Mouse (Mus musculus) embryonic facial prominence, embryonic 11.5 days (tissue): ENCODE measurements around the gene Edf1. TPM values are rescaled to one million over a fixed set of nuclear protein-coding genes. Genes with fewer than 3 reads are reported as not detected.

ENCODE experiments used
- ATAC-seq: fragments of 200-750 bp; cut with Nextera tagmentation; replicated peaks from 2 replicates; pipeline ENCODE4 v1.8.0; 2017; ENCODE audit warnings: low read depth; ENCODE audit not compliant: insufficient number of reproducible peaks, low FRiP score, low TSS enrichment
- DNase-seq: peaks from one replicate; pipeline ENCODE4 v3.0.0-alpha.2; 2015; ENCODE audit warnings: low spot score
- H3K27ac ChIP-seq: fragments of 300-500 bp; sonication (generic); replicated peaks from 2 replicates; pipeline ENCODE4 v1.5.1; 2014; ENCODE audit warnings: mild to moderate bottlenecking, low read depth, low read length, control low read depth
- H3K27me3 ChIP-seq: fragments of 300-500 bp; sonication (generic); 2 replicates; pipeline ENCODE4 v1.6.1; 2014; ENCODE audit warnings: mild to moderate bottlenecking, low read length, moderate library complexity, mixed read lengths; ENCODE audit not compliant: control insufficient read depth, insufficient read depth
- H3K36me3 ChIP-seq: fragments of 300-500 bp; sonication (generic); replicated peaks from 2 replicates; pipeline ENCODE4 v1.6.1; 2014; ENCODE audit warnings: low read depth, mild to moderate bottlenecking, low read length, moderate library complexity, mixed read lengths; ENCODE audit not compliant: control insufficient read depth, insufficient read depth
- H3K4me1 ChIP-seq: fragments of 300-500 bp; sonication (generic); 2 replicates; pipeline ENCODE4 v1.6.1; 2014; ENCODE audit warnings: low read length, mixed read lengths; ENCODE audit not compliant: control insufficient read depth, insufficient read depth
- H3K4me2 ChIP-seq: fragments of 300-500 bp; sonication (generic); 2 replicates; pipeline ENCODE4 v1.6.1; 2014; ENCODE audit warnings: low read depth, mild to moderate bottlenecking, control low read depth, low read length, moderate library complexity
- H3K4me3 ChIP-seq: fragments of 300-500 bp; sonication (generic); 2 replicates; pipeline ENCODE4 v1.5.1; 2014; ENCODE audit warnings: low read depth, low read length, control low read depth
- H3K9ac ChIP-seq: fragments of 300-500 bp; sonication (generic); replicated peaks from 2 replicates; pipeline ENCODE4 v1.6.1; 2014; ENCODE audit warnings: mild to moderate bottlenecking, control low read depth, low read length
- H3K9me3 ChIP-seq: fragments of 300-500 bp; sonication (generic); replicated peaks from 2 replicates; pipeline ENCODE4 v1.6.1; 2016; ENCODE audit warnings: mild to moderate bottlenecking, low read length, inconsistent platforms, mixed read lengths; ENCODE audit not compliant: control insufficient read depth
- whole genome bisulfite sequencing: fragments of 180-500 bp; shearing (Covaris S2); extraction: QIAGEN DNeasy Blood & Tissue Kit; methylation state at CpG from one replicate; pipeline ENCODE4 v1.1.7; 2014; 5-methylcytosine and 5-hydroxymethylcytosine counted together
- polyA plus RNA-seq: library from polyadenylated mRNA; unstranded; fragments of >200 nt; fragmentation: Nextera tagmentation; extraction: Ambion mirVana; gene quantifications from 2 replicates; pipeline ENCODE4 v1.2.1, GENCODE M21; 2014

Gene Edf1
- polyA plus RNA-seq, 1 experiment from 2014 or later = 375 TPM

- DNase-seq (no peak), ATAC-seq (no peak)
- Histone ChIP-seq H3K27ac (no peak overlapping the region), H3K4me2 (peak overlapping the region; percentile 73; the same call in 1 of the 2 replicates), H3K4me3 (no peak overlapping the region), H3K36me3 (no peaks in the 10 kb centered on the region), H3K4me1 (peaks cover 5% of the 10 kb centered on the region), H3K9me3 (no peaks in the 10 kb centered on the region), H3K27me3 (peaks cover 57% of the 10 kb centered on the region), H3K9ac (peak overlapping the region; percentile 68; the same call in 1 of the 2 replicates)
- 69% methylated on average over 16 of the region's 16 CpGs for WGBS
Measured at GRCm38 (mm10) chr2:25576028-25576850, 18.6 kb downstream of the Edf1 start.

- Histone ChIP-seq H3K9ac (peak overlapping the region; percentile 28), H3K4me2 (peak overlapping the region; percentile 37), H3K9me3 (no peaks in the 10 kb centered on the region), H3K27ac (no peak overlapping the region), H3K27me3 (peaks cover 57% of the 10 kb centered on the region), H3K36me3 (no peaks in the 10 kb centered on the region), H3K4me1 (peaks cover 5% of the 10 kb centered on the region), H3K4me3 (peak overlapping the region; percentile 22)
- ATAC-seq (no peak), DNase-seq (no peak)
- WGBS = 12% methylated on average over 92 of the region's 92 CpGs
Measured at GRCm38 (mm10) chr2:25576965-25577891, 19.6 kb downstream of the Edf1 start.

GRCm38 (mm10) chr2:25577951-25578795 lies 20.5 kb downstream of the Edf1 start:
- H3K4me1 ChIP-seq = peaks cover 5% of the 10 kb centered on the region
- DNase-seq (peak; percentile 32), ATAC-seq (no peak)
- no peak overlapping the region for H3K27ac ChIP-seq
- H3K27me3 ChIP-seq = peaks cover 57% of the 10 kb centered on the region
- H3K4me3 ChIP-seq = peak overlapping the region; percentile 22
- H3K9me3 ChIP-seq = no peaks in the 10 kb centered on the region
- H3K9ac ChIP-seq = no peak overlapping the region; the same call in 1 of the 2 replicates
- 4% methylated on average over 73 of the region's 75 CpGs for WGBS
- peak overlapping the region; percentile 37 for H3K4me2 ChIP-seq
- H3K36me3 ChIP-seq = no peaks in the 10 kb centered on the region

- 6% methylated on average over 77 of the region's 77 CpGs for WGBS
- H3K9me3 ChIP-seq = no peaks in the 10 kb centered on the region
- H3K36me3 ChIP-seq = no peaks in the 10 kb centered on the region
- DNase-seq (no peak), ATAC-seq (no peak)
- H3K4me1 ChIP-seq = peaks cover 5% of the 10 kb centered on the region
- peak overlapping the region; percentile 2; the same call in 1 of the 2 replicates for H3K9ac ChIP-seq
- no peak overlapping the region for H3K27ac ChIP-seq
- peaks cover 57% of the 10 kb centered on the region for H3K27me3 ChIP-seq
- peak overlapping the region; percentile 14; the same call in 1 of the 2 replicates for H3K4me3 ChIP-seq
- H3K4me2 ChIP-seq = peak overlapping the region; percentile 30
Measured at GRCm38 (mm10) chr2:25578796-25579736, 21.4 kb downstream of the Edf1 start.

GRCm38 (mm10) chr2:25579737-25580460 lies 22.3 kb downstream of the Edf1 start:
- ATAC-seq = no peak
- peaks cover 5% of the 10 kb centered on the region for H3K36me3 ChIP-seq
- H3K4me2 ChIP-seq = no peak overlapping the region
- no peak overlapping the region for H3K27ac ChIP-seq
- H3K4me3 ChIP-seq = peak overlapping the region; percentile 14; the same call in 1 of the 2 replicates
- 4% methylated on average over 27 of the region's 27 CpGs for WGBS
- H3K9ac ChIP-seq = no peak overlapping the region
- H3K27me3 ChIP-seq = peaks cover 57% of the 10 kb centered on the region
- no peaks in the 10 kb centered on the region for H3K9me3 ChIP-seq
- H3K4me1 ChIP-seq = peaks cover 5% of the 10 kb centered on the region
- DNase-seq = peak; percentile 75

GRCm38 (mm10) chr2:25580621-25581101 lies 23.0 kb downstream of the Edf1 start:
- Histone ChIP-seq H3K4me1 (peaks cover 5% of the 10 kb centered on the region), H3K4me2 (no peak overlapping the region), H3K9me3 (no peaks in the 10 kb centered on the region), H3K9ac (no peak overlapping the region), H3K27ac (no peak overlapping the region), H3K4me3 (no peak overlapping the region), H3K27me3 (peaks cover 56% of the 10 kb centered on the region), H3K36me3 (peaks cover 5% of the 10 kb centered on the region)
- ATAC-seq = no peak
- 54% methylated on average over 6 of the region's 6 CpGs for WGBS
- DNase-seq = no peak
